Mouse (Mus musculus) macrophage (primary cell): ENCODE data around the gene Cdyl. TPM values are rescaled to one million over a fixed set of nuclear protein-coding genes. Genes with fewer than 3 reads are reported as not detected.
"Not testable (repeated sequence)": the region's sequence is repeated elsewhere in the genome, so short reads cannot be mapped to it uniquely, and the experiment has no call there.

Experiments used
- H3K27ac ChIP-seq: fragments of 350-480 bp; formaldehyde crosslinking; 2 replicates; pipeline ENCODE4 v1.9.0; 2021
- H3K36me3 ChIP-seq: fragments of 350-480 bp; formaldehyde crosslinking; 2 replicates; pipeline ENCODE4 v1.9.0; 2021; ENCODE audit errors: inconsistent target
- H3K4me3 ChIP-seq: fragments of 350-480 bp; formaldehyde crosslinking; 2 replicates; pipeline ENCODE4 v1.9.0; 2021; ENCODE audit errors: inconsistent target
- H3K79me2 ChIP-seq: fragments of 350-480 bp; formaldehyde crosslinking; 2 replicates; pipeline ENCODE4 v1.9.0; 2021; ENCODE audit errors: inconsistent target
- WGBS: methylation state at CpG from one replicate; pipeline ENCODE4 v1.1.7; 2026; ENCODE audit warnings: inconsistent platforms; ENCODE audit not compliant: missing documents; 5-methylcytosine and 5-hydroxymethylcytosine counted together
- polyA plus RNA-seq: library from polyadenylated mRNA; stranded (reverse); fragments of 250-400 nt; gene quantifications from 3 replicates; pipeline ENCODE4 v1.2.4, GENCODE M21; 2018; ENCODE audit warnings: inconsistent platforms

The Cdyl gene
- polyA plus RNA-seq, 1 experiment from 2014 or later: 4.3 TPM

- WGBS: 94% methylated on average over 6 of the region's 6 CpGs
Measured at GRCm38 (mm10) chr13:35833941-35834340, 174.3 kb downstream of the Cdyl start.

GRCm38 (mm10) chr13:35835669-35836068, 176.0 kb downstream of the Cdyl start:
- no peak overlapping the region for H3K27ac ChIP-seq

More at GRCm38 (mm10) chr13:35833941-35834340, 174.3 kb downstream of the Cdyl start:
- no peak overlapping the region for H3K27ac ChIP-seq
- no peaks in the 10 kb centered on the region for H3K36me3 ChIP-seq
- no peak overlapping the region for H3K4me3 ChIP-seq
- H3K79me2 ChIP-seq: peaks cover 7% of the 10 kb centered on the region; the same call in 1 of the 2 replicates

GRCm38 (mm10) chr13:35836501-35836900, 176.9 kb downstream of the Cdyl start:
- 97% methylated on average over 7 of the region's 7 CpGs for WGBS
- H3K36me3 ChIP-seq, H3K4me3 ChIP-seq, H3K79me2 ChIP-seq, H3K27ac ChIP-seq: not testable (repeated sequence)

More at GRCm38 (mm10) chr13:35835669-35836068, 176.0 kb downstream of the Cdyl start:
- H3K4me3 ChIP-seq: no peak overlapping the region
- H3K79me2 ChIP-seq: peaks cover 5% of the 10 kb centered on the region; the same call in 1 of the 2 replicates
- no peaks in the 10 kb centered on the region for H3K36me3 ChIP-seq
- WGBS: 92% methylated on average over 7 of the region's 7 CpGs

GRCm38 (mm10) chr13:35840102-35840501, 180.5 kb downstream of the Cdyl start:
- Histone ChIP-seq H3K27ac (no peak overlapping the region), H3K36me3 (no peaks in the 10 kb centered on the region), H3K4me3 (no peak overlapping the region), H3K79me2 (peaks cover 2% of the 10 kb centered on the region; the same call in 1 of the 2 replicates)
- 92% methylated on average over 10 of the region's 10 CpGs for WGBS

GRCm38 (mm10) chr13:35843383-35843782, 183.8 kb downstream of the Cdyl start:
- peaks cover 10% of the 10 kb centered on the region; the same call in 1 of the 2 replicates for H3K79me2 ChIP-seq
- 96% methylated on average over 7 of the region's 7 CpGs for WGBS
- H3K4me3 ChIP-seq: no peak overlapping the region
- H3K36me3 ChIP-seq: no peaks in the 10 kb centered on the region
- no peak overlapping the region for H3K27ac ChIP-seq

- Histone ChIP-seq H3K27ac (no peak overlapping the region), H3K4me3 (no peak overlapping the region), H3K36me3 (no peaks in the 10 kb centered on the region), H3K79me2 (peaks cover 12% of the 10 kb centered on the region; the same call in 1 of the 2 replicates)
- 100% methylated on average over 3 of the region's 3 CpGs for WGBS
Measured at GRCm38 (mm10) chr13:35845306-35845705, 185.7 kb downstream of the Cdyl start.

GRCm38 (mm10) chr13:35848694-35849093, 189.1 kb downstream of the Cdyl start:
- Histone ChIP-seq H3K36me3 (no peaks in the 10 kb centered on the region), H3K79me2 (peaks cover 12% of the 10 kb centered on the region; the same call in 1 of the 2 replicates), H3K27ac (no peak overlapping the region), H3K4me3 (no peak overlapping the region)
- WGBS: 92% methylated on average over 3 of the region's 3 CpGs

GRCm38 (mm10) chr13:35851581-35851980, 191.9 kb downstream of the Cdyl start:
- Histone ChIP-seq H3K36me3 (no peaks in the 10 kb centered on the region), H3K79me2 (peaks cover 7% of the 10 kb centered on the region; the same call in 1 of the 2 replicates), H3K27ac (no peak overlapping the region), H3K4me3 (no peak overlapping the region)
- 95% methylated on average over 6 of the region's 6 CpGs for WGBS

- no peaks in the 10 kb centered on the region for H3K36me3 ChIP-seq
- H3K79me2 ChIP-seq: peaks cover 6% of the 10 kb centered on the region; the same call in 1 of the 2 replicates
- WGBS: 100% methylated on average over 2 of the region's 2 CpGs
- H3K4me3 ChIP-seq: no peak overlapping the region
- H3K27ac ChIP-seq: no peak overlapping the region
Measured at GRCm38 (mm10) chr13:35852851-35853575, 193.4 kb downstream of the Cdyl start.

- Histone ChIP-seq H3K36me3 (no peaks in the 10 kb centered on the region), H3K27ac (no peak overlapping the region)
- WGBS: 91% methylated on average over 7 of the region's 7 CpGs
Measured at GRCm38 (mm10) chr13:35857486-35857885, 197.9 kb downstream of the Cdyl start.

GRCm38 (mm10) chr13:35860916-35861315, 201.3 kb downstream of the Cdyl start:
- 87% methylated on average over 8 of the region's 8 CpGs for WGBS
- Histone ChIP-seq H3K27ac (no peak overlapping the region), H3K4me3 (no peak overlapping the region), H3K36me3 (no peaks in the 10 kb centered on the region), H3K79me2 (no peaks in the 10 kb centered on the region)

More at GRCm38 (mm10) chr13:35857486-35857885, 197.9 kb downstream of the Cdyl start:
- H3K79me2 ChIP-seq: no peaks in the 10 kb centered on the region
- no peak overlapping the region for H3K4me3 ChIP-seq

GRCm38 (mm10) chr13:35870659-35871058, 211.0 kb downstream of the Cdyl start:
- H3K79me2 ChIP-seq: no peaks in the 10 kb centered on the region
- H3K4me3 ChIP-seq: no peak overlapping the region
- no peak overlapping the region for H3K27ac ChIP-seq
- H3K36me3 ChIP-seq: peaks cover 8% of the 10 kb centered on the region; the same call in 1 of the 2 replicates
- WGBS: 90% methylated on average over 8 of the region's 8 CpGs

GRCm38 (mm10) chr13:35871107-35871506, 211.5 kb downstream of the Cdyl start:
- Histone ChIP-seq H3K79me2 (no peaks in the 10 kb centered on the region), H3K4me3 (no peak overlapping the region), H3K27ac (no peak overlapping the region), H3K36me3 (peaks cover 8% of the 10 kb centered on the region; the same call in 1 of the 2 replicates)
- 19% methylated on average over 3 of the region's 3 CpGs for WGBS

GRCm38 (mm10) chr13:35875396-35875795, 215.8 kb downstream of the Cdyl start:
- no peak overlapping the region for H3K4me3 ChIP-seq
- H3K27ac ChIP-seq: no peak overlapping the region
- 84% methylated on average over 5 of the region's 5 CpGs for WGBS
- peaks cover 8% of the 10 kb centered on the region; the same call in 1 of the 2 replicates for H3K36me3 ChIP-seq
- no peaks in the 10 kb centered on the region for H3K79me2 ChIP-seq

- WGBS: 89% methylated on average over 1 of the region's 1 CpGs
- Histone ChIP-seq H3K36me3 (0 out of 2 replicates have a peak, but pooled peaks cover 4% of the 10 kb centered on the region), H3K27ac (no peak overlapping the region), H3K79me2 (no peaks in the 10 kb centered on the region), H3K4me3 (no peak overlapping the region)
Measured at GRCm38 (mm10) chr13:35878282-35878681, 218.6 kb downstream of the Cdyl start.
